Mouse (Mus musculus): ENCODE results near the gene Cnot11.

GRCm38 (mm10) chr1:39536701-39537100 lies 1.9 kb downstream of the Cnot11 start:
- TF ChIP-seq CTCF (IDR thresholded peaks at IDR 0.05; ENCODE audit: borderline replicate concordance, control insufficient read depth, extremely low read depth, insufficient read depth, low read length, poor library complexity): no peak
- no peak for TF ChIP-seq POLR2A (IDR thresholded peaks at IDR 0.05; ENCODE audit: control insufficient read depth, extremely low read depth, insufficient read depth, low read length, poor library complexity)

Data from thymus, adult 2 months (tissue).